Mouse (Mus musculus) yolk sac, embryonic 10.5 days (tissue): ENCODE measurements around the gene Hist1h3i.
"Not testable (repeated sequence)": the region's sequence is repeated elsewhere in the genome, so short reads cannot be mapped to it uniquely, and the experiment has no call there.

ENCODE experiments used
- DNase-seq: peaks from one replicate; pipeline ENCODE4 v3.0.0-alpha.2; 2017; ENCODE audit warnings: low spot score

Hist1h3i gene

GRCm38 (mm10) chr13:21783255-21783617 is at the start of gene Hist1h3i:
TSS of gene Hist1h3i (minus strand) at chr13:21783370.
- DNase-seq: peak; percentile 89

- DNase-seq: not testable (repeated sequence)
These were observed 48.5 kb upstream of the Hist1h3i start, which contains the start of gene Hist1h4n for GRCm38 (mm10) chr13:21831418-21832394. TSS of gene Hist1h4n (minus strand) at chr13:21832196.

- DNase-seq: peak; percentile 17
These were observed 47.2 kb upstream of the Hist1h3i start for GRCm38 (mm10) chr13:21830344-21830743.

GRCm38 (mm10) chr13:21828511-21828910 is 45.3 kb upstream of the Hist1h3i start:
- DNase-seq: no peak

- DNase-seq: not testable (repeated sequence)
These were observed 37.1 kb upstream of the Hist1h3i start for GRCm38 (mm10) chr13:21820082-21820890.

- not testable (repeated sequence) for DNase-seq
These were observed 28.9 kb upstream of the Hist1h3i start for GRCm38 (mm10) chr13:21812092-21812491.

- not testable (repeated sequence) for DNase-seq
These were observed 28.4 kb upstream of the Hist1h3i start, which contains the start of gene Hist1h4m for GRCm38 (mm10) chr13:21811539-21811938. TSS of gene Hist1h4m (plus strand) at chr13:21811746.

GRCm38 (mm10) chr13:21811074-21811473 is 27.9 kb upstream of the Hist1h3i start:
- DNase-seq: not testable (repeated sequence)

- not testable (repeated sequence) for DNase-seq
These were observed 26.9 kb upstream of the Hist1h3i start, which contains the start of the genes Hist1h2bq and Hist1h2ao for GRCm38 (mm10) chr13:21810073-21810472. TSS of gene Hist1h2bq (minus strand) at chr13:21810197. TSS of gene Hist1h2ao (plus strand) at chr13:21810465.

- not testable (repeated sequence) for DNase-seq
These were observed 19.9 kb upstream of the Hist1h3i start for GRCm38 (mm10) chr13:21803058-21803457.

- not testable (repeated sequence) for DNase-seq
These were observed 14.0 kb upstream of the Hist1h3i start for GRCm38 (mm10) chr13:21797163-21797562.

GRCm38 (mm10) chr13:21795584-21795983 is 12.4 kb upstream of the Hist1h3i start:
- DNase-seq: no peak

GRCm38 (mm10) chr13:21790601-21791283 is 7.6 kb upstream of the Hist1h3i start:
- peak; percentile 58 for DNase-seq

- DNase-seq: no peak
These were observed 6.8 kb upstream of the Hist1h3i start for GRCm38 (mm10) chr13:21789925-21790324.

- peak; percentile 26 for DNase-seq
These were observed 4.8 kb upstream of the Hist1h3i start for GRCm38 (mm10) chr13:21787760-21788593.

GRCm38 (mm10) chr13:21786899-21787629 is 3.9 kb upstream of the Hist1h3i start, which contains the start of the genes Hist1h2an and Hist1h2bp:
TSS of gene Hist1h2an (minus strand) at chr13:21787218.
TSS of gene Hist1h2bp (plus strand) at chr13:21787461.
- DNase-seq: peak; percentile 96

GRCm38 (mm10) chr13:21786189-21786898 is 3.2 kb upstream of the Hist1h3i start:
- peak; percentile 53 for DNase-seq

- DNase-seq: peak; percentile 11
These were observed 1.1 kb upstream of the Hist1h3i start for GRCm38 (mm10) chr13:21784311-21784710.

GRCm38 (mm10) chr13:21783734-21784161 is 578 bp upstream of the Hist1h3i start:
- DNase-seq: peak; percentile 73
